Mouse (Mus musculus) telencephalon, adult 2 months (tissue): ENCODE data around the gene Megf8.
"Not testable (repeated sequence)": the region's sequence is repeated elsewhere in the genome, so short reads cannot be mapped to it uniquely, and the experiment has no call there.

Source experiments
- DNase-seq: peaks from one replicate; pipeline ENCODE4 v3.0.0-alpha.2; 2011; ENCODE audit warnings: low read depth, low spot score

Gene Megf8

DNA sequence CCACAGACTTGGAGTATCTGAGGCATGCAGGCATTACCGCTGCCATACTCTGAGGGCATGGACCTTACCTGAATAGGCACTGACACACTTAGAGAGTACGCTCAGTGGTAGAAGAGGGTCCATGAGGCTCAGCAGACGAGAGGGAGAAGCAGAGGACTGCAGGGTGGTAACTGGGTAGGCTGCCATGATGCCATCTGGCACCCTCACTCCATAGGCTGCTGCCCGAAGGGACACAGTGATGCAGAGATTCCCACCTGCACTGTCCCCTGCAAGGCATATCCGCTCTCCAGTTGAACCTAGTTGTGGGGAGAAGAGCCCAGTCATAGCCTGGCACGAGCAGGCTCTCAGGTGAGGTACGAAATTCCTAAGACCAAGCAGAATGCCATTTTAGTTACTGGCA lies 66.4 kb downstream of the Megf8 start:
- no peak for DNase-seq

GRCm38 (mm10) chr7:25383891-25384290 lies 66.9 kb downstream of the Megf8 start:
- no peak for DNase-seq

GRCm38 (mm10) chr7:25384318-25384717 lies 67.4 kb downstream of the Megf8 start:
- DNase-seq = no peak

DNA sequence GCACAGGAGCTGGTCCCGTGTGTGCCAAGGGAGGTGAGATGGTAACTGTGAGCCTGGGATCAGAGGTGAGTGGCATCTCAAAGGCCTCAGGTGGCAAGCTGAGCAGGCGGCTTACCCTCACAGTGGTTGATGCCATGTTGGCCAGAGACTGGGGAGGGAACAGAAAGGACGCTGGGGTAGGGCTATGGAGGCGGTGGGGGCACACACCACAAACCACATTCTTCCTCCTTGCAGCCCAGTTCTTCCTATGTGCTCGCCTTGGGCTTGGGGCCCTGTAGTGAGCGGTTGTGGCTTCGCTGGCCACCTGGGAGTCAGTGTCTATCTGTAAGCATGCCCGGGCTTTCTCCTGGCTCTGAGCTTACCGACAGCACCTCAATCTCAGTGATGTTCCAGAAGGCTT lies 67.9 kb downstream of the Megf8 start:
- DNase-seq = no peak

GRCm38 (mm10) chr7:25385259-25385658 lies 68.3 kb downstream of the Megf8 start:
- no peak for DNase-seq

- no peak for DNase-seq
Observed at GRCm38 (mm10) chr7:25385850-25386555, 69.0 kb downstream of the Megf8 start.

DNA sequence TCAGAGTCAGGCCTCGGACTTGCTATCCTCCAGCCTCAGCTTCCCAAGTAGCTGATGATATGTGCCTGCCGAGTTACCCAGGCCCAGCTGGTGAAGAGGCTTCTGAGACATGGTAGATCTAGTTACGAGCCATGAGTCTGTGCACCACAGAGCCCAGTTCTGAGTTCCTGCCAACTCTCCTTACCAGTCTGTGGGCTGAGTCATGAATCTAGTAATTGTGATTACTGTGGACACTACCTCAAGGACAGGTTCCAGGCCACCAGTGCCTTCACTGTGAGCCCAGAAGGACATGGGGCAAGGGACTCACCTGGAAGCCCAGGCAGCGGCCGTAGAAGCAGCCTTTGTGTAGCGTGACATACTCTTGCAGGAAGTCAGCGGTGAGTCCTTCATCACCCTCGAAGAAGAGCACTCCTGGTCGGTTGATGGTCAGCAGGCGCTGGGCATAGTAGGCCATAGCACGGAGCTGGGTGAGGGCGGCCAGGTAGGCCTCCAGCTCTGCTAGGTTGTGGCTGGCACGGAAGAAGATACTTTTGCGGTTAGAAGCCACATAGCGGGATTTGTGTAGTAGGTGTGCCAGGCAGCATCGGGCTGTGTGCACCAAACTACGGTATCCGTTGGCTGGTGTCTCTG lies 71.0 kb downstream of the Megf8 start:
- DNase-seq = no peak

GRCm38 (mm10) chr7:25388916-25389315 lies 72.0 kb downstream of the Megf8 start:
- no peak for DNase-seq

DNA sequence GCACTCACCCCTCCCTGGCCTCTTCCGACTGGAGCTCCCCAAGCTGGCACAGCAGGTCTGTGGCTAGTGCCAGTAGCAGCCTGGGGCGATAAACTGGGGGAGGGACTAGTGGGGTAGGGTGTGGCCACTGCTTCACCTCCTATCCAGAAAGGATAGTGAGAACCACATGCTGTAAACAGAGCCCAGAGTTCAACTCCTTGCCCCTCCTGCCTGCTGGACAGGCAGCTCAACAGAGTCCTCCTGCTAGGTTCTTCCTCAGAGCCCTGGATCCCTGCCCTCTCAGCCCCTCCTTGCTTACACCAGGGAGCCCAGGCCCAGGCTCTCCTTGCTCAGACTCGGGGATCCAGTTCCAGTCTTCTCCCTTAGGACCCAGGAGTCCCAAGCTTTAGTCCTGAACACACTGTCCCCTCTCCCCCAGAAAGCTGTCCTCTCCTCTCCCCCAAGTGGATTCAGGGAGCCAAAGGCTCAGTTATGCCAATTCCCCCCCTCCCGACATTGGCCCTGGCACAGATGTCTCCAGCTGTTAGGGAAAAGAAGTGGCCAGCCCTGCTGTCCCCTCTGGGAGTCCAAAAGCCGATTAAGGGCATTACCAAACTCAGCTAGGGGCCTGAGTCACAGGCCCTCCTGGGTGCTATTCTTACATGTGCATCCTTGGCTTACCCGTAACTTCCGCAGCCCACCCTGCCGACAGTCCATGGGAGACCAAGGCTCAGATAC lies 73.2 kb downstream of the Megf8 start:
- no peak for DNase-seq

DNA sequence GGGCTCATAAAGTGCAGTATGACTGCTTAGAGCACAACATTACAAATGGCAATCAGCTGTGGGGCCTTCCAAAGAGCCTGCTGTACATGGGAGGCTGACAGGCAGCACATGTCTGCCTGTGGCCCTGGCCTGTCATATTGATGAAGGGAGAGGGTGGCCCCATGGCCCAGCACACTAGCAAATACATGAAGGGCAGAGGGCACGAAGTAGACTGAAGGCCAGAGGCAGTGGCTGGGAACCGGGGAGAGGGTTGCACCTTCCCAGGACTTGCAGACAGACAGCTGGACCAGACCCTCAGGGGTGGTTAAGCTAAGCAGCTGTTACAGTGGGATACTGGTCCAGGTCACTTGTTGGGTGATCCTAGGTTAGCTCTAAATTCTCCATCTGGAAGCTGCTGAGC lies 74.0 kb downstream of the Megf8 start:
- DNase-seq = no peak

DNA sequence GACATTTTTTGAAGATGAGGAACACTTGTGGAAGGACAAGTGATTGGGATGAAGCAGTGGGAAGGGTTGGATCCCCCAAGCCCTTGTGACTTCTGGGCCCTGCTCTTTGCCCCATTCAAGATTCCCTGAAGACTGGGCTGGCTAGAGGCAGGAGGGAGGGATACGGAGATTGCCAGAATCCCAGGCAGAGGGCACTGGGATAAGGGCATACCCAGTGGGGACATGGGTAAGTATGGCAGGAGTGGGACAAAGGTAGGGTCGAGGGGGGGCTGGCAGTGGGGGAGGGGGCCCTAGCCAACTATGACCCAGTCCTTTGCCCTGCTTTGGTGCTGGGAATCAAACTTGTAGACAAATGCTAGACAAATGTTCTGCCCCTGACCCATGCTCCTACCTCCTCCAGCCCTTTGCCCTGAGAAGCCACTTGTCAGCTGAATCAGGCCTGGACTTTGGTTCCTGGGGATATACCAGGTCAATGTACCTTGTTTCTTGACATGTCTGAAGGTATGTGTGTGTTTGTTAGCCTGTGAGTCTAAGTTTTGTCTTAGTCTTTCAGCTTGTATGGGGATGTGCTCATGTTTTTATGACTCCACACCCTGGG lies 75.0 kb downstream of the Megf8 start:
- DNase-seq = no peak

GRCm38 (mm10) chr7:25392851-25393250 lies 75.9 kb downstream of the Megf8 start:
- DNase-seq = no peak

DNA sequence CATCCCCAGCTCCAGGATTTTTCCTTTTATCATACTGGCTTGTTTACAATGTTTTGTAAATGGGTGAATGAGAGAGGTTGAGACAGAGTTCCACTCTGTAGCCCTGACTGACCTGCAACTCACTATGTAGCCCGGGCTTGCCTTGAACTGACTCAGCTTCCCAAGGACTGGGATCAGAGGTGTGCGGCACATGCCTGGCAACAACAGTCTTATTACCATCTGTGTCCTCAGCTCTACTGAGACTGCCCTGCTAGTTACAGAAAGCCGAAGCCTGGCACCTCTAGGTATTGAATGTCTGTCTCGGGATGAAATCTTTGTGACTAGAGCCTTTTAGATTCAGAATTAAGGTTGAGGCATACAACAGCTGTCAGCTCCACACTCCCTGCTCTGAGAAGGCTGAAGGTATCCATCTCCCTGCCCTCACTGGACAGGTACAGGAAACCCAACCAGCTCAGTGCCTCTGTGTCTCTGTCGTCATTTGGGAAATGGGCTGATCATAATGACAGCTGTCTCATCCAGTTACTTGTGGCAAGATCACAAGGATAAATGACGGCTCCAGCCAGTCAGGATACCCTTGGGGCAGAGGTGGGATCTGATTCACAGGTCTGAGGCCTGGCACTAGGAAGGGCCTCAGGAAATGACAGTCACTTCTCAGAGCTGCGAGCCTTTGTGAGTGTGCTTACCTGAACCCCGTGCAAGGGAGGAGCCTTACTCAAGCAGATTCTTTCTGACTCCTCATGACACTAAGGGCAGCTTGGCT lies 76.7 kb downstream of the Megf8 start:
- no peak for DNase-seq

DNA sequence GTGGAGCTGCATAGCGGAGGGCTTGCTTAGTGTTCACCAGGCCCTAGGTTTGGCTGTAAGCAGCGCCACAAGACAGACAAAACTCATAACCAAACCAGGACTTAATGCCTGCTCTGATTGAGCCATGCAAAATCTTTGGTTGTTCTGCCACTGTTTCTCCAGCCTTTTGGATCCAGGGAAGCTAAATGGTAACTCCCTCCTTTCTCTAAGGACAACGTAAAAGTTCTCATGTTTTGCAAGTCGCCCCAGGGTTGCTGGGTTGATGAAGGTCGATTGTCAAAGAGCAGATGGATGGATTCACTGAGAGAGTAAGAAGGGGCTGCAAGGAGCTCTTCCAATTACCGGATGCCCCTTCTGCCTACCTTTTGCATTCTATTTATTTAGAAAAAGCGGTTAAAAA lies 77.8 kb downstream of the Megf8 start:
- no peak for DNase-seq

DNA sequence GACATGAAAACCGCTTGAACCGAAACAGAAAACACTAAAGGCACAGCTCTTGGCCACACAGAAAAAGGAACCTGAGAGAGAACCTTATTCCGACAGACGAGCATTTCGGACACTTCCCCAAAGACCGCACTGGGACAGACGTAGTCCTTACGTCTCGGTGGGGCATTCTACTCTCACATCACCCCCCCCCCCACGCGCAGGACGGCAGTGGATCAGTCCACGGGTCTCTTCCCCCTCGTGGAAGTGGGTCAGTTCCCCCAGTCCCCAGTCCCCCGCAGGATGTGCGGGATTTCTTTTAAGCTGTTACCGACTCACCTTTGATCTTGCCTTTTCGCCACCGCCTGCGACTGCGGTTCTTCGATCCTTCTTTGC lies 78.2 kb downstream of the Megf8 start:
- DNase-seq = peak; percentile 33

DNA sequence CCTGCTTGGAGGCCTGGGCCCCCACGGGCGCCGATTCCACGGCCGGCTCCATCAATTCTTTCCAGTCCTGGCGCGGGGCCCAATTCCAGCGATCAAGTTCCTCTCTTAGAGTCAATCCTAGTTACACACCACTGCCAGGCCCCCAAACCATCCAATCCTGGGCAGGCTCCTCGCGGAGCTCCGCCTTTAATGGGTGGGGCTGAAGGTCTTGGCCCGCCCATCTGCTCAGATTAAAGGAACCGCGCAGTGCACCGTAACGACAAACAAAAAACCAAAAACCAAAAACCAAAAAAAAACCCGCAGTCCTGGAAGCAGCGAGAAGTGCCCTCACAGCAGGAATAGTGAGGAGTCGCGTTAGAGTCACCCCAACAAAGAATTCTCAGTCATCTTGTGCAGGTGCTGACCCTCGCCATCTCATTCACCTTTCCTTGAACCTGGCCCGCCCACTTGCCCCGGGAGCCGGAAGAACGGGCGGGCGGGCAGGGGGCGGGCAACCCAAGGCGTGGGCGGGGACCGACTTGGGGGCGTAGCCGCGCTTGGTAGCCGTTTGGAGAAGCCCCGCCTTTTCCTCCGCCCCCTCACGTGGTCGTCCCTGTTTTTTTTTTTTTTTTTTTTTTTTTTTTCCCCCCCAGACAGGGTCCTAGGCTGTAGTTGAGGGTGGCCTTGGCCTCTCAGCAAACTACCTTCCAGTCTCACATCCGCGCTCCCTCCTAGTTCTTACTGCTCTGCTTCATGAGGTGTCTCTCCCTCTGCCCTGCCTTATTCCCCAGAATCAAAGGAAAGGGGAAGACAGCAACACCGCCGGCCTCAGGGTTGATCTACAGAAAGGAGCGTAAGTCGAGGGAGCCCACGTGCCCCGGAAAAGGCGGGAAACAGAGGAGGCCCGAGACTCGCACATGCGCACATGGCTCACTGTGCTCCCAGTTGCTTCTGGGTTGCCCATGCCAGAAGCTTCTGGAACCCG lies 78.9 kb downstream of the Megf8 start:
- peak; percentile 95 for DNase-seq

DNA sequence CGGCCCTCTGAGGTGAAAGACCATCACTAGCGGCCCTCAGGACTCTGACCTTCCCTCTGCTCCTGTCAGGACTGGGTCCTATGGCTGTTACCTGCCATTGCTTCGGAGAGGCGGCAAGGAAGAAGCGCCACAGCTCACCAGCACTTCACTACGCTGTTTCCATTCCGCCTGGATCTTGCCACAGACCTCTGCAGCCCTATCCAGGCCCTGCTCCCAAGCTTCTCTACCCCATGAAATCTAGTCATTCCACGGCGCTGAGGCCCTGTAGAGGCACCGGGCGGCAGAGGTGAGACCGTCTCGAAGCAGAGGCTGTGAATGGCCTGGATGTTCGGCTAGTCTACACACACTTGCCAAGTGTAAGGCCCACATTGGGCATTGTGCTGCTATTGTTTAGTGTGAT lies 79.7 kb downstream of the Megf8 start:
- no peak for DNase-seq

DNA sequence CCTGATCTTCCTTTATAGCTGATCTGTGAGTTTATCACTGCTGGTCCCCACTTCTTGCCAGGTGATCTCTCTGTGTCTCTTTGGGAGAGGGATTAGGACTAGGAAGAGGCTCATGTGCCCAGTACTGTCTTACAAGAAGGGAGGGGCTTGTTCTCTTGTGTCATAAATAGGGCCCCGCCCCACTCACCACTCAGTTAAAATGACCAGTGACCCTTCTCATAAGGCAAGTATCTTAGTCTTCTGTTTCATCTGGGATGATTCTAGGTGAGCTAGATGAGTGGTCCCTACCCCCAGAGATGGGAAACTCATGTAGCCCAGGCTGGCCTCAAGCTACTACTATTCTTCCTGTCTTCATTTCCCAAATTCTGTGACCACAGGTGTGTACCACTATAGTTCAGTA lies 81.6 kb downstream of the Megf8 start, which contains the start of gene Lipe:
Gene Lipe, minus strand, starts transcription at position 101 of the 400 bp plus-strand sequence.
- DNase-seq = no peak

DNA sequence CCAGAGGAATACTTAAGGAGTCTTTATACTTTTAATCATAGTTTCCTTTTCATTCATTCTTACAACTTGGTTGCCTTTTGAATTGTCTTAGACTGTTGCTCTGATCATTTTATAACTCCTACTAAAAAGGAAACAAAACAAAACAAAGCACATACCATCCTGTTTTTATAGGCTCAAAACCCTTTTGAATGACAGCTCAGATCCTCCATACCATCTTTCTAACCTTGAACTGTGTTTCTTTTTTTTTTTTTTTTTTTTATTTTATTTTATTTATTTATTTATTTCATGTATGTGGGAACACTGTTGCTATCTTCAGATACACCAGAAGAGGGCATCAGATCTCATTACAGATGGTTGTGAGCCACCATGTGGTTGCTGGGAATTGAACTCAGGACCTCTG lies 82.1 kb downstream of the Megf8 start:
- DNase-seq = not testable (repeated sequence)

DNA sequence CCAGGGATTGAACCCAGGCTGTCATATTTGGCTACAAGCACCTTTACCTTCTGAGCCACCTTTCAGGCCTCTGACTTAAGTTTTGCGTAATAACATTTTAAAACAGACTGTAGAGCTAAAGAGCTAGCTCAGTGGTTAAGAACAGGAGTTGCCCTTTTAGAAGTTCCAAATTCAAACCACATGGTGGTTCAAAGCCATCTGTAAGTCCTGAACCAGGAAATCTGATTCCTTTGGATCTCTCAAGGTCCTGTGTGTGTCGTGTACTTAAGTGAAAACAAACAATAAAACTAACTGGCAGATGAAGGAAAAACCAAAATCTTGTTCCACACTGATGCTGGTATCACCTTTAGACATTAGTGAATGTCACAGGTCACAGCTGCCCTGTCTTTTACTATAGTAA lies 84.6 kb downstream of the Megf8 start:
- DNase-seq = no peak

DNA sequence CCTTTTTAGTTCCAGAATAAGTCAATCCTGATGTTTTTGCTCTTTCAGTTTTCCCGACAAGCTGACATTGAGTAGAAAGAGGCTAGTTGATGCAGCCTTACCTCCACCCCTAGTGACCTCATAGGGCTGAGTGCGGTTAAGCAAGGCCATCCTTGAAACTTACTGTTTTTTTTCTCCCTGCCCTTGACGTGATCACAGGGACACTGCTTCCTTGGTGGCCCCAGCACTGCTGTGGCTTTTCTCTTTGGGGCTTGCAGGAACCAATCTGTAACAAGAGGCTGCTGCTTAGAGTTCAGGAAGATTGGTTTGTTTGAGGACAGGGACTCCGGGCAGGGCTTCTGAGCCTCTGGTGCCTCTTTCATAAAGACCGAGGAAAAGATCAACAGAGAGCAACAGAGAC lies 85.0 kb downstream of the Megf8 start:
- no peak for DNase-seq
